Mouse (Mus musculus) MEL (cell line): ENCODE measurements at regions not wholly inside any gene's neighbourhood (a gene's known extent, or its start where the extent isn't known, plus 50 kb on each side); places are given as distances from the start of the nearest gene placed in this dataset.

Experiments
- SIN3A ChIP-seq: IDR thresholded peaks from 2 replicates; pipeline ENCODE4 v1.6.1; 2012; ENCODE audit warnings: low read length, improper control_type of control experiment, inconsistent platforms
- ZMIZ1 ChIP-seq: IDR thresholded peaks from 2 replicates; pipeline ENCODE4 v1.6.1; 2012; ENCODE audit warnings: low read depth, mild to moderate bottlenecking, inconsistent platforms, low read length, improper control_type of control experiment, moderate library complexity

GRCm38 (mm10) chr10:46723666-46724065, 1146.0 kb downstream of the Hace1 start:
- TF ChIP-seq SIN3A, result no peak
- TF ChIP-seq ZMIZ1, result no peak
